Mouse (Mus musculus) liver, adult 2 months (tissue): Measurements from ENCODE around the gene Dip2c. TPM values are rescaled to one million over a fixed set of nuclear protein-coding genes. Genes with fewer than 3 reads are reported as not detected.

Experiments
- DNase-seq: peaks from one replicate; pipeline ENCODE4 v3.0.0-alpha.2; 2011; ENCODE audit warnings: low read depth, low spot score; ENCODE audit errors: extremely low read depth
- H3K27ac ChIP-seq: fragments of 200-500 bp; replicated peaks from 2 replicates; pipeline ENCODE4 v1.5.1; 2012; ENCODE audit warnings: low read depth, mild to moderate bottlenecking, control low read depth, inconsistent platforms, low read length; ENCODE audit not compliant: insufficient read depth
- H3K27me3 ChIP-seq: fragments of 200-500 bp; 2 replicates; pipeline ENCODE4 v1.6.1; 2012; ENCODE audit warnings: mild to moderate bottlenecking, moderate library complexity, low read length, inconsistent platforms; ENCODE audit not compliant: control insufficient read depth, insufficient read depth
- H3K36me3 ChIP-seq: fragments of 200-500 bp; 2 replicates; pipeline ENCODE4 v1.6.1; 2012; ENCODE audit warnings: low read length, inconsistent platforms; ENCODE audit not compliant: control insufficient read depth, insufficient read depth
- H3K4me1 ChIP-seq: fragments of 200-500 bp; 2 replicates; pipeline ENCODE4 v1.6.1; 2011; ENCODE audit warnings: low read length; ENCODE audit not compliant: control insufficient read depth, insufficient read depth
- H3K4me3 ChIP-seq: fragments of 200-500 bp; 2 replicates; pipeline ENCODE4 v1.5.1; 2011; ENCODE audit warnings: low read depth, mild to moderate bottlenecking, control low read depth, low read length, moderate library complexity; ENCODE audit not compliant: insufficient read depth
- H3K79me2 ChIP-seq: fragments of 200-500 bp; 2 replicates; pipeline ENCODE4 v1.6.1; 2012; ENCODE audit warnings: inconsistent platforms, mild to moderate bottlenecking, low read length, moderate library complexity; ENCODE audit not compliant: control insufficient read depth, insufficient read depth
- H3K9ac ChIP-seq: fragments of 200-500 bp; 2 replicates; pipeline ENCODE4 v1.6.1; 2012; ENCODE audit warnings: low read depth, mild to moderate bottlenecking, control low read depth, inconsistent platforms, low read length
- CTCF ChIP-seq: fragments of 200-500 bp; IDR thresholded peaks from 2 replicates; pipeline ENCODE4 v1.5.1; 2011; ENCODE audit warnings: low read depth, low read length, control low read depth
- POLR2A ChIP-seq: fragments of 200-500 bp; IDR thresholded peaks from 2 replicates; pipeline ENCODE4 v1.6.1; 2011; ENCODE audit warnings: low read length, control low read depth; ENCODE audit not compliant: insufficient read depth; ENCODE audit errors: extremely low read depth
- WGBS: fragments of 180-500 bp; shearing (Covaris S2); methylation state at CpG from one replicate; pipeline ENCODE4 v1.1.7; 2018; 5-methylcytosine and 5-hydroxymethylcytosine counted together
- polyA plus RNA-seq: library from polyadenylated mRNA; depleted of rRNA; stranded (reverse); fragments of >200 nt; gene quantifications from 2 replicates; pipeline ENCODE4 v1.2.3, GENCODE M21; 2012
- total RNA-seq: library from RNA; depleted of rRNA; stranded (reverse); fragments of >200 nt; gene quantifications from 2 replicates; pipeline ENCODE4 v1.2.3, GENCODE M21; 2014

The Dip2c gene
- total and polyA plus RNA-seq, 2 experiments: 4.7 to 10.7 TPM

DNA sequence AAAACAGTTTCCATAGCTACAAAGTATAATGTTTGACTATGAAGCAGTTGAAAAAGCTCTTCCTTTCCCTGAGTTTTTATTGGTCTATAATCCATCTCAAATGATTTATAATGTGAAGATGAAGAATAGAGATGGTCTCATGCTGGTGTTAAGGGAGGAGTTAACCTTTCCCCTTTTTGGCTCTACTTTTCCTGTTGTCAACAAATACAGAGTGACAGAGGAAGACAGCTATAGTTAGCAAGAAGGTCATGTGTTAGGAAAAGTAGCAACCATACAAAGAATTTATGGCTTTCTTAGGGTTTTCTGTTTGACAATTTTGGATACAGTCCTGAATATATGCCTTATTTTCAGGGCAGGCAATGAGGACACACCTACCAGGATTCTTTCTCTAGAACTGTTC is 36.6 kb downstream of the Dip2c start:
- peaks cover 17% of the 10 kb centered on the region for H3K4me1 ChIP-seq
- H3K27me3 ChIP-seq: no peaks in the 10 kb centered on the region
- no peak overlapping the region for H3K9ac ChIP-seq
- TF ChIP-seq POLR2A: no peak
- TF ChIP-seq CTCF: no peak
- H3K27ac ChIP-seq: peak overlapping the region; percentile 59; the same call in 1 of the 2 replicates
- peaks cover 16% of the 10 kb centered on the region; the same call in 1 of the 2 replicates for H3K79me2 ChIP-seq
- H3K4me3 ChIP-seq: no peak overlapping the region
- H3K36me3 ChIP-seq: no peaks in the 10 kb centered on the region
- peak; percentile 78 for DNase-seq

DNA sequence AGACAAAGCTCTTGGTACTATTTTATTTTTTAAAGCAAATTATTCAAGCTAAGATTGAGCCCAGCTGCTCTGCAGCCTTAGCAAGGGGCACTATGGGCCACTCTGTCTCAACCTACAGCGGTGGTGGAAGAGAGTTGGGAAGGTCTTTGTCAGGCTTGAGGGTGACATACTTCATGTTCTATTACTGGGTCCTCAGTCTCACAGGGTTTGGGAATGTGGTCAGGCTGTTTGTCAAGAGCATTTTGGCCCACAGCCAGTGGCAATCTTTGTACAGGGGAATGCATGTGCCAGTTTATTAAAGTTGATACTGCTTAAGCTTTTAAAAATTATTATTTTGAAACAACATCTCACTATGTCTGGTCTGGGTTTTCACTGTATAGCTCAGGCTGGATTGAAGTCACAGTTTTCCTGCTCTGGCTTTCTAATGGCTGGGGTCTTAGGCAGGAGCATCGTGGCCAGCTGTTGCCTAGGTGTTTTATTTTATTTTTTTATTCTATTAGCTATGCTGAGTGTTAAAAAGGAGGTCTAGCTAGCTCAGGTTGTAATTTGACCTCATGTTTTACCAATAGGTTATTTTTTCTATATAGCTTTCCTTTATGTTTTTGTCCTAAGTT is 37.9 kb downstream of the Dip2c start:
- Histone ChIP-seq H3K27ac (no peak overlapping the region), H3K4me1 (peaks cover 17% of the 10 kb centered on the region), H3K36me3 (no peaks in the 10 kb centered on the region), H3K4me3 (no peak overlapping the region), H3K79me2 (peaks cover 13% of the 10 kb centered on the region; the same call in 1 of the 2 replicates), H3K27me3 (no peaks in the 10 kb centered on the region), H3K9ac (no peak overlapping the region)
- DNase-seq: peak; percentile 62
- WGBS: 73% methylated on average over 2 of the region's 2 CpGs
- TF ChIP-seq CTCF: no peak
- no peak for TF ChIP-seq POLR2A

DNA sequence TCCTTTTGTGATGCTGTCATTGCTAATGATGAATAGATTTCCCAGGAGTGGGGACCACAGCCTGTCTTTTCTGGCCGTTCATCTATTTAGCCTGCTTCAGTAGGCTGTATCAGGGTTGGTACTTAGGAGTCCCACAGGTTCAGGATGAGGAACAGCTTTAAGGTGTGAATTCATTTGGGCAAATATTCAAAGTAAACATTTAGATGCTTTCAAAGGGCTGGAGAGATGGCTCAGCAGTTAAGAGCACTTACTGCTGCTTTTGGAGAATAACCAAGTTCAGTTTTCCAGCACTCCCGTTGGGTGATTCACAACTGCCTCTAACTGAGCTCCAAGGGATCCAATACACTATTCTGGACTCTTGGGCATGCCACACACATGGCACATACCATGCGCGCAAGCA is 38.4 kb downstream of the Dip2c start:
- no peaks in the 10 kb centered on the region for H3K36me3 ChIP-seq
- no peak overlapping the region for H3K27ac ChIP-seq
- H3K4me3 ChIP-seq: no peak overlapping the region
- H3K27me3 ChIP-seq: no peaks in the 10 kb centered on the region
- H3K79me2 ChIP-seq: peaks cover 15% of the 10 kb centered on the region; the same call in 1 of the 2 replicates
- WGBS: 60% methylated on average over 4 of the region's 4 CpGs
- H3K4me1 ChIP-seq: peaks cover 17% of the 10 kb centered on the region
- TF ChIP-seq POLR2A: no peak
- no peak for TF ChIP-seq CTCF
- peak; percentile 37 for DNase-seq
- no peak overlapping the region for H3K9ac ChIP-seq

DNA sequence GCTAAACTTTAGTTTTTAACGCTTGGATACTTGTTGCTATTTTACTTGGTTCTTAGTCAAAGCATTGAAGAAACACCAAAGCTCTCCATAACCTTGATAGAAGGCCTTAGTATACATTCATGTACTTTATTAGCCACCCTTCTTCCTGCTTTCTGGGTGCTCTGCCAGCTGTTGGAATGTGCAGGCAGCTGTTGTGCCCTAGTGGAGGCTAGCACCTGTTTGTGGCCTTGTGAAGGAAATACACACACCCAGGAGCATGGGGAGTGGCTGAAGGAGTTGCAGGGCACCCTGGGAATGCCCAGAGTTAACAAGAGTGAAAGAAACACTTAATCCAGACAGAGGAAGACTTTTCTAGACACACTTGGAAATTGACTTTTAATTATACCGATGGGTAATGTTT is 43.4 kb downstream of the Dip2c start:
- no peaks in the 10 kb centered on the region for H3K36me3 ChIP-seq
- no peak overlapping the region for H3K27ac ChIP-seq
- H3K27me3 ChIP-seq: no peaks in the 10 kb centered on the region
- peaks cover 3% of the 10 kb centered on the region for H3K4me1 ChIP-seq
- H3K4me3 ChIP-seq: no peak overlapping the region
- H3K79me2 ChIP-seq: peaks cover 7% of the 10 kb centered on the region; the same call in 1 of the 2 replicates
- no peak overlapping the region for H3K9ac ChIP-seq
- TF ChIP-seq CTCF: no peak
- no peak for TF ChIP-seq POLR2A
- whole genome bisulfite sequencing: 90% methylated on average over 2 of the region's 2 CpGs
- DNase-seq: no peak

DNA sequence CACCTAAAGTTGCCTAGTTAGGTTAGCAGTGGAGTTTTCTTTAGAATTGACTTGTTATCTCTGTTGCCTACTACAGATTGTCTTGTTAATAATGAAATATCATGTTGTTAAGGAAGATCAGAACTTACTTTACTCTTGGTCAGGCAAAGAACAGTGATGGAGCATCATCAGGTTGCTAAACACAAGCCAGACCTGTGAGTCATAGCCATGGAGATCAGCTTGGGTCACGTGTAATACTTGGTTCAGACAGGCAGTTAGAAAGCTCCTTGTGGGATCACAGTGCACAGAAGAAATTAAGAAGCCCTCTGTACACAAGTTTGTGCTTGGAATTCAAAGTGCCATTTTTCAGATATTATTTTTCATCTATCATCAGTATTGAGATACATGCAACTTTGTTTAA is 48.9 kb downstream of the Dip2c start:
- no peak overlapping the region for H3K9ac ChIP-seq
- no peak overlapping the region for H3K27ac ChIP-seq
- no peak overlapping the region for H3K4me3 ChIP-seq
- no peaks in the 10 kb centered on the region for H3K27me3 ChIP-seq
- WGBS: 49% methylated on average over 1 of the region's 1 CpGs
- H3K4me1 ChIP-seq: no peaks in the 10 kb centered on the region
- TF ChIP-seq POLR2A (no peak), CTCF (no peak)
- H3K36me3 ChIP-seq: no peaks in the 10 kb centered on the region
- DNase-seq: no peak
- H3K79me2 ChIP-seq: peaks cover 2% of the 10 kb centered on the region; the same call in 1 of the 2 replicates

DNA sequence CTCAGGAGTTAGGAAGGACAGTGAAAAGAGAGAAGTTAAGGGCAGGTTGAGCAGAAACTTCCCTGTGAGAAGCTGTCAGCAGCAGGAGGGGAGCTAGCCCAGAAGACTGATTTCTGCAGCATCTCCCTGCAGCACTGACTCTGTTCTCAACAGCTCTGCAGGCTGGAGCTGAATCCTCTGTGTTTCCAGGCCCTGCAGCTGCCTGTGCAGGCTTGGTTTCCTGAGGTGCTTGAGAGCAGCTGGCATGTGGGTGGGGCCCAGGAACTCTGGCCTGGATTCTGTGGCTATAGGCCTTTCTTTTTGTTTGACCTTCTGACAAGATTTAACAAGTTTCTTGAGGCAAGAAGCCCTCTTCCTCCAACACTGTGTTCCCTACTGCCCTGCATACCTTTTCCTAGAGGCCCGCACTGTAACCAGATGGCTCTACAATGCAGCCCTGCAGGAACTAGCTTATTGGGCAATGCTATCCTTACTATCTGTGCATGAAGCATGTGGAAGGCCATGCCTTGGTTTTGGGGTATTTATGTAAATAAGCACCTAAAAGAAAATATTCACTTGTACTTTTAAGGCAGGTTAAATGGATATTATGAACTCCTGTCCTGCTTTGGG is 53.1 kb downstream of the Dip2c start:
- Histone ChIP-seq H3K9ac (no peak overlapping the region), H3K36me3 (no peaks in the 10 kb centered on the region), H3K4me3 (no peak overlapping the region), H3K27ac (no peak overlapping the region), H3K4me1 (no peaks in the 10 kb centered on the region), H3K79me2 (peaks cover 12% of the 10 kb centered on the region; the same call in 1 of the 2 replicates), H3K27me3 (no peaks in the 10 kb centered on the region)
- DNase-seq: no peak
- 95% methylated on average over 1 of the region's 1 CpGs for WGBS
- no peak for TF ChIP-seq POLR2A
- no peak for TF ChIP-seq CTCF
